Mouse (Mus musculus) lung, adult 2 months (tissue): ENCODE results near the gene Add3. TPM values are rescaled to one million over a fixed set of nuclear protein-coding genes. Genes with fewer than 3 reads are reported as not detected.

ENCODE experiments used
- DNase-seq: peaks from one replicate; pipeline ENCODE4 v3.0.0; 2022
- H3K4me1 ChIP-seq: fragments of 200-500 bp; 2 replicates; pipeline ENCODE4 v1.6.1; 2011; ENCODE audit warnings: low read length; ENCODE audit not compliant: control insufficient read depth, insufficient read depth
- H3K4me3 ChIP-seq: fragments of 200-500 bp; replicated peaks from 2 replicates; pipeline ENCODE3; 2011; ENCODE audit warnings: low read depth, mild to moderate bottlenecking, control low read depth, low read length; ENCODE audit errors: extremely low read depth
- CTCF ChIP-seq: fragments of 200-500 bp; IDR thresholded peaks from 2 replicates; pipeline ENCODE4 v1.5.1; 2011; ENCODE audit warnings: mild to moderate bottlenecking, low read length, control low read depth; ENCODE audit not compliant: insufficient read depth
- POLR2A ChIP-seq: fragments of 200-500 bp; IDR thresholded peaks from 2 replicates; pipeline ENCODE4 v1.6.1; 2011; ENCODE audit warnings: low read depth, mild to moderate bottlenecking, control low read depth, low read length, borderline replicate concordance; ENCODE audit errors: extremely low read depth
- WGBS: fragments of 180-500 bp; shearing (Covaris S2); methylation state at CpG from one replicate; pipeline ENCODE4 v1.1.7; 2018; 5-methylcytosine and 5-hydroxymethylcytosine counted together
- polyA plus RNA-seq: library from polyadenylated mRNA; depleted of rRNA; stranded (reverse); fragments of >200 nt; gene quantifications from 2 replicates; pipeline ENCODE4 v1.2.3, GENCODE M21; 2012

Add3 gene
- polyA plus RNA-seq, 1 experiment: 53.0 TPM

- no peak for DNase-seq
- H3K4me1 ChIP-seq: peaks cover 5% of the 10 kb centered on the region
- no peak overlapping the region for H3K4me3 ChIP-seq
- WGBS: 82% methylated on average over 5 of the region's 5 CpGs
- no peak for TF ChIP-seq POLR2A
- no peak for TF ChIP-seq CTCF
These were observed 35.3 kb downstream of the Add3 start for GRCm38 (mm10) chr19:53175550-53175949.

GRCm38 (mm10) chr19:53176518-53176917 is 36.3 kb downstream of the Add3 start:
- TF ChIP-seq CTCF: no peak
- TF ChIP-seq POLR2A: no peak
- H3K4me1 ChIP-seq: peaks cover 13% of the 10 kb centered on the region
- 76% methylated on average over 4 of the region's 4 CpGs for WGBS
- no peak for DNase-seq
- no peak overlapping the region for H3K4me3 ChIP-seq

- DNase-seq: no peak
- WGBS: 87% methylated on average over 20 of the region's 20 CpGs
These were observed 38.6 kb downstream of the Add3 start for GRCm38 (mm10) chr19:53178611-53179528.

GRCm38 (mm10) chr19:53180168-53180803 is 40.0 kb downstream of the Add3 start:
- no peak for DNase-seq
- H3K4me3 ChIP-seq: no peak overlapping the region
- TF ChIP-seq POLR2A: no peak
- no peak for TF ChIP-seq CTCF
- WGBS: 36% methylated on average over 12 of the region's 12 CpGs
- peaks cover 33% of the 10 kb centered on the region for H3K4me1 ChIP-seq

More at GRCm38 (mm10) chr19:53178611-53179528, 38.6 kb downstream of the Add3 start:
- TF ChIP-seq POLR2A (no peak), CTCF (no peak)
- Histone ChIP-seq H3K4me1 (peaks cover 24% of the 10 kb centered on the region), H3K4me3 (no peak overlapping the region)

- 29% methylated on average over 19 of the region's 19 CpGs for whole genome bisulfite sequencing
- Histone ChIP-seq H3K4me1 (peaks cover 36% of the 10 kb centered on the region), H3K4me3 (no peak overlapping the region)
- peak; percentile 48 for DNase-seq
- TF ChIP-seq CTCF: no peak
- TF ChIP-seq POLR2A: peak; percentile 32; the same call in 1 of the 2 replicates
These were observed 41.0 kb downstream of the Add3 start for GRCm38 (mm10) chr19:53181003-53181861.

- H3K4me3 ChIP-seq: no peak overlapping the region
- TF ChIP-seq POLR2A (peak; percentile 11; the same call in 1 of the 2 replicates), CTCF (no peak)
- DNase-seq: no peak
- 31% methylated on average over 9 of the region's 9 CpGs for WGBS
- H3K4me1 ChIP-seq: peaks cover 39% of the 10 kb centered on the region
These were observed 43.4 kb downstream of the Add3 start for GRCm38 (mm10) chr19:53183620-53184019.

GRCm38 (mm10) chr19:53184216-53184615 is 44.0 kb downstream of the Add3 start:
- WGBS: 13% methylated on average over 10 of the region's 10 CpGs
- 0 out of 2 replicates have a peak, but pooled peaks have one; percentile 14 for TF ChIP-seq POLR2A
- TF ChIP-seq CTCF: no peak
- no peak for DNase-seq
- Histone ChIP-seq H3K4me3 (no peak overlapping the region), H3K4me1 (peaks cover 39% of the 10 kb centered on the region)

- Histone ChIP-seq H3K4me3 (no peak overlapping the region), H3K4me1 (peaks cover 39% of the 10 kb centered on the region)
- TF ChIP-seq POLR2A (no peak), CTCF (no peak)
- no peak for DNase-seq
- WGBS: 57% methylated on average over 5 of the region's 5 CpGs
These were observed 44.7 kb downstream of the Add3 start for GRCm38 (mm10) chr19:53184911-53185310.

GRCm38 (mm10) chr19:53185486-53186134 is 45.4 kb downstream of the Add3 start:
- TF ChIP-seq POLR2A (no peak), CTCF (no peak)
- peak; percentile 45 for DNase-seq
- Histone ChIP-seq H3K4me1 (peaks cover 35% of the 10 kb centered on the region), H3K4me3 (peak overlapping the region; percentile 22)
- 22% methylated on average over 8 of the region's 8 CpGs for WGBS
